Mouse (Mus musculus): ENCODE results near the gene Igsf8.

The Igsf8 gene

DNA sequence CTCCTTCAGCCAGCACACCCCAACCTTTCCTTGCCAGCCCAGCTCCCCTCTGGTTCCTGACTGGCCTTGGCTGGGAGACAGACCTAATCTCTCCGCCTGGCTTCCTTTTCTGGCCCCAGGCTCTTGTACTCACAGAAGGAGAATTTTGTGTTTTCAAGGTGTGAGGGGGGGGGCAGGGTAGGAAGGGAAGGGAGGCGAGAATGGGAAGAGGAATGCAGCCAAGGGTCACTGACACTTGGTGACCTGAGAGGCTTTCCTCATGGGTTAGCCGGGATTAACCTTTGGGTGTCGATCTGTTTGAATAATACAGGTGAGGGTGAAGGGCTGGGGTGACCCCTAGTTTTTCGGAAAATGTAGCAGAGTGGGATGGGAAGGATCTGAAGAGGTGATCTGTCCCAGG is 12.7 kb downstream of the Igsf8 start:
- peak; percentile 34 to 64 for DNase-seq

DNA sequence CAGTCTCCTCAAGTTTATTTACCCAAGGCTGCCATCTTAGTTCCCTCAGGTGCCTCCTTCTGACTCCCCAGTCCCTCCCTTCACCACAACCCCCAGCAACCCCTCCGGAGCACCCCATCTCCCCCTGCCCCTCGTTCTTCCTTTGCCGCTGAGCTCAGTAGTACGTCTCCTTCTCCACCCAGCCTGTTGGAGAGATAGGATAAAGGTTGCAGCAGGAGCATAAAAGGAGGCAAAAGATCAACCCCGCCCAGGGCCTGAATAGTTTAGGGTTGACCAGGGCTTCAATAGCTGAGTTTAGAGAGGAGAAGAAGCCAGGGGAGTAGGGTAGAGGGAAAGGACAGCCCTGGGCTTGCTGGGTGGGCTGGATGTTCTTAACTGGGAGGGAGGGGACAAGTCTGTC is 13.1 kb downstream of the Igsf8 start:
- DNase-seq: no peak

DNA sequence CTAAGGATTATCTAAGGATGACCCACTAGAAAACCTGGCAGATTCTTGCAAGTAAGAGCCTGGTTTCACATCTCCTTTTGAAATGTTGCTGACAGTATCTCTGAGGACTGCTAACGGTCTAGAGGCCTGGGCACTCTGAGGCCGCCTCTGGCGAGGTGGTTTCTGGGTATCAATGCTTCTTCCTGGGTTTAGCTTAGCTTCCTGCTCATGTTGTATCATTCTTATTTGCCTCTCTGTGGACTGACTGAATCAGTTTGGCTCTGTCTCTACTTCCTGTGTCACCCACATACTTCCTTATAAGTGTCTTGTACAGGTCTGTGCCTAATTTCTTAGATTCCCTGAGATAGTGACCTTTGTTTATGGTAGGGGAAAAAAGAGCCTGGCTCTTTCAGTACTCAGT is 15.7 kb downstream of the Igsf8 start:
- no peak for DNase-seq

DNA sequence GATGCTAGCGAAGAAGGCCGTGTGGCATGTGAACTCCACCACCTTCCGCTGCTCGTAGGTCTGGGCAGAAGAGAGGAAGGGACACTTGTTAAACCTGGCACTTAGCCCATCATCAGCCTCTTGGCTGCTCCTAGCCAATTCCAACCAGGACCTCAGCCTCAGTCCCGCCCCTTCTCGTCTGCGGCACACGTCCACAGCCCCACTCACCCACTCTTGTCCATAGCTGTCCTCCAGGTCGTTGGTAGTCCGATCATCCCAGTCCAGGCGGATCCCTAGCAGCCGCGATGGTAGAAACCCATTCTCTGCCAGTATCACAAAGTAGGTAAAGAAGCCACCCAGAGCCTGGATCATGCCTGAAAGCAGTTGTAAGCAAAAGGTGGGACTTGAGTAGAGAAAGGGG is 16.9 kb downstream of the Igsf8 start:
- no peak for DNase-seq

DNA sequence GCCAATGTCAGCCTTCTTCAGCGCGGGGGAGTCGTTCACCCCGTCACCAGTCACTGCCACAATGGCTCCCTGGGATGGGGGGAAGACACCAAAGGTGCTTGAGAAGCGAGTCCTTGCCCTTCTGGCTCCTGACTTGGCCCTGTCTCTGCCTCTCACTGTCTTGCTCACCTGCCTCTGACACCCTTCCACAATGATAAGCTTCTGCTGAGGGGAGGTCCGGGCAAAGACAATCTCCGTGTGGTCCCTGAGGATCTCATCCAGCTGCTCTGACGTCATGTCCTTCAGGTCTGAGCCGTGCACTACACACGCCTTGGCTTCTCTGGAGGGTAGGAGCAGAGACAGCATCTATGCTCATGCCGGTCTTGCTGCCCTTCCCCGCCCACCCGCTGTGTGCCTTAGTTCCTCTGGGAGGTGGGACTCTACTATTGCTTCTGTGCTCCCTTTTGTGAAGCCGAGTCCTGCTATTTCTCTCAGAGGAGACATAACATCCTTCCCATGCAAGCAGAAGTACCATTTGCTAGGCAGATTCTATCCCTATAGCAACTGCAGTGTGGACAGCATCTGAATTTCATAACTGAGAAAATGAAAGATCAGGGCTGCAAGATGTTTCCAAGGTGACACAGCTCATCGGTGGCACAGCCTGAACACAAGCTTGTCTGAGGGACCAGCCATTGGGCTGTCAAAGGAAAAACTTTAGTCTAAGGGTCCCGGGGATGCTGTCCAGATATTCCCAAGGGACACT is 18.5 kb downstream of the Igsf8 start:
- DNase-seq: no peak

DNA sequence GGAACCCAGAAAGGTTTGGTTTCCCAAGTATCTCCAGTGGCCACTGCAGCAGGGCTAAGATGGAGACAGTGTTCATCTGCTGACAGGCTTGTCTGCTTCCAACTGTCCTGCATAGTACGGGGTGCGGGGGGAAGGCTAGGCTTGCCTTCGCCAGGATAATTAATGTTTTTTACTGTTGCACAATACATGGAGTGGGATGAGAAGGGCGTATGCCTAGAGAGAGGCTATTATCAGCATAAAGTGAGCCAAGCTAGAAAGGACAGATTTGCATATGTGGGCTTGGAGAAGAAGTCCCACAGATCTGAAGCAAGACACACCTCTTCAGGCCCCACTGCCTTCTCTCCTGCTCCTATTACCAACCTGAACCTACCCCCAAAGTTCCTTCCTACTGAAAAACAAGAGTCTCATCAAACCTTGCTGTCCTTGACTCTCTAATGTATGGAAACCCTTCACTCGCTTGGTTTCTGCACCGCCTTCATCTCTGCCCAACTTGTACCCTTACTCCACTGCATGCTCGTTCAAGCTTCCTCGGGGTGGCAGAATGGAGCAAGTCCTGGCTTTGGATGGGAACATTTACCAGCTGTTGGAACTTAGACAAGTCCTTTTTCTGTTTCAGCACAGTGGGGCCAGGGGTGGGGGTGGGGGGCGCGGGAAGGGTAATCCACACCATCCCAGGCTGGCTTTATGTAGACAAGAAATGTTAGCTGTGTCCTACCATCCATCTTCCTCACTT is 20.2 kb downstream of the Igsf8 start:
- DNase-seq: no peak

DNA sequence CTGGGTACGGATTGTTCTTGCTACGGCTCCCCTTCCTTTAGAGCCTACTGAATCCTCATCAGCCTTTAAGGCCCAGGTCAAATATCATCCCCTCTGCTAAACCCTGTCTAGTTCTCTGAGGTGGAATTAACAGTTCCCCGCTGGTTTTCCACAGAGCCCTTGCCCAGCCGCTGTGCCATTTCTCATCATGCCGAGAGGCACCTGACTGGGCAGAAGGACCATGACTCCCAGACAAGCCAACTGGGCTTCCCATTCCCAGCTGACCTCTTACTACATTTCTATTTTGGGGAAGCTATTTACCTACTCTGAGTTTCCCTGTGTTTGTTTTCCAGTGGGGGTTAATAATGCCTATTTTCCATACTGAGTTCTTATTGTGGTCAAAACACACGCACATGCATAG is 21.6 kb downstream of the Igsf8 start:
- DNase-seq: no peak

DNA sequence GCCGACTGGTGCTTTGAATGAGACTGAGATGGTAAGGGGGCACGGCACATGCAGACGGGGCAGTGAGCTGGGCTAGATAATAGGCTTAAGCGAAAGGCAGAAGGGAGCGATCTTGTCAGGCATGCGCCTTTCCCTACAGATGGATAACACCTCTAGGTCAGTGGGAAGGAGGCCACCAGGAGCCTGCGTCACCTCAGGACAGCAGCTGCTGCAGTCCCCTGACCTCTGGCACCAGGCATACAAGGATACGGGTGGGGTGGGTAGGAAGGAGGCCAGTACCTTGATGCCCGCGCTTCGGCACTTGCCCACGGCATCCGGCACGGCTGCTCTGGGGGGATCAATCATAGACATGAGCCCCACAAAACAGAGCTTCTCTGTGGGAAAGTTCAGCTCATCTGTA is 22.8 kb downstream of the Igsf8 start:
- no peak for DNase-seq

DNA sequence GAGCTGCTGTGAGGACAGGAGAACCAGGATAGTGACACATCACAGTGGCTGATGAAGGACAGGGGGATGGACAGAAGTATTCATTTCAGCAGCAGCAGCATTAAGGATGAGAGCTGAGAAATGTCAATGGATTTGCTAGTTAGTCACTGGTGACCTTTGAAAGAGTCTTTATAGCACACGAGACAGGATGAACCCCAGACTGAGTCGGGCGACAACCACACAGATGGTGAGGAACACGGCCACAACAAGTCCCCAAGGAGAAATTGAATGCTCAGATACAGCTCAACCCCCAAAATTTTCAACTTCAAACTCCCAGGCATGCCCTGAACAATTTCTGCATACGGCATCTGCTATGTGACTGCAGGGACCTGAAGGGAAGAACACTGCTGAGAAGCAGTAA is 25.3 kb downstream of the Igsf8 start:
- DNase-seq: no peak

DNA sequence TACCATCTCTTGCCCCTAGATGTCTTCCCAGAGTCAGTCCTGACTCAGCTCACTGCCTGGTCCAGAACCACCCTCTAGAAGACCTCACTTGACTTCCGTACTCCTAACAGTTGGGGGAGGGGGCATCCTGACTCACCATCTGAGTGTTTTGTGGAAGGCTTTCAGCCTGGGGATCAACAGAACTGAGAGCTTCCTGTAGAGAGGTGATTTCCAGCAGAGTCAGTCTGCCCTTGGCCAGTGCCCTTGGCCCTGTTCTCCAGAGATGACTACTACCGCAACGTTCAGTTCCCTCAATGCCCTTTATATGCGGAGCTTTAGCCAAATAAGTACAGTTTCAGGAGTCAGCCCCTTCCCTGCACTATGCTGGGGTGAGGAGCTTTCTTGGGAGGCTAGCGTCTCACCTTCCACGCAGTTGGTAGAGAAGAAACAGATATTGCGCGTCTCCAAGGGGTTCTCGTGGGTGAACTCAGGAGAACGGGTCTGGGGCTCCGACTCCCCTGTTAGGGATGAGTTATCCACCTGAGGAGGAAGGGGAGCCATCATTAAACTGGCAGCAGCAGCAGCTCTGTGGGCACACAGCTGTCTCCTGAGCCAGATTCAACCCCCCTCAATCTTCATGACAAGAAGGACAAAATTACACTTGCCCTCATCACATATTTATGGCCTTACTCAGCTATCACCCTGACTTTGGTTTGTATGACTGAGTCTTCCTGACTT is 27.6 kb downstream of the Igsf8 start:
- DNase-seq: no peak

DNA sequence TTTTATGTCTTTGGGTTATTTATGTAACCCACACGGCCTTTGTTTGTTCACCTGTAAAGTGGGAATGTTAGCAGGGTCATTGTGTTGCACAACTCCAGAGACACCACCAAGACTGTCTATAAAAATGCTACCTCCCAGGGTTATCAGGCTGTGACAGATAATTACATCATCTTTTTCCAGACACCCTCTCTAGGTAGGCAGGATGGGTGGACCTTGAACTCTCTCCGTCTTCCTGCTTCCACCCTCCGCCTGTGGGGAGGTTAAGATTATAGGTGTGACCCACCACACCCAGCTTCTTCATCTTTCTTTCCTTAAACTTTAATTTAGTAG is 28.1 kb downstream of the Igsf8 start:
- DNase-seq: no peak

DNA sequence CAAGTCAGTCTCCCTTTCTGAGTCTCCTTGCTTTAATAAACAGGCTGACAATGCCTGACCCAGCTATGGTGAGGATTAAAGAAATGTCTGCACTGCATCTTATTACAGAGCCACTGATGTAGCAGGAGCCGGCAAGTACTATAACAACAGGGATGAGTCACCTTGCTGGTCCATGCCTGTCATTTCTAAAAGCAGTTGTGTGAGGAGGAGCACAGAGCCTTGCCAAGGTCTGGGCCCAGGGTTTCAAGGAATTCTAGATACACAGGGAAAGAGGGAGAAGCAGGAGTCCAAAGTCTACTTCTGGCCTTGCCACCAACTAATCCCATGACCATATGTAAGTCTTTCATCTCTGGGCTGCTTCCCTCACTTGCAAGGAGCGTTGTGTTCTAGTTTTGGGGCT is 31.4 kb downstream of the Igsf8 start:
- DNase-seq: peak in 1 of 2 experiments; percentile 22

DNA sequence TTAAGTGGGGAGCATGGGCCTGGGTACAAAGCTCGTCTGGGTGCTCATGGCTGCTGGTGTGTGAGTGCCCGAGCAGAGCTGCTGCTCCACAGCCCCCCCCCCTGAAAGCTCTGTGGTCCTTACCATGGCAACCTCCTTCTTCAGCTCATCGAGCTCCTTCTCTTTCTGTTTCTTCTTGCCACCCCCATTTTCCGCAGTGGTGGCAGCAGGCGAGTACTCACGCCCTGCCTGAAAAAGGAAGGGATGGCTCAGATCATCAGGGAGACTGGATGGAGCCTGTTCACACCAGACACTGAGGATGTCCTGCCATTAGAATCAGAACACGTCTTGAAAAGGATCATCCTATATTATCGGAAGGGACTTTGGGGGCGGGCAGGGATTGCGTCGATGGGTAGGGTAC is 32.0 kb downstream of the Igsf8 start:
- no peak for DNase-seq

DNA sequence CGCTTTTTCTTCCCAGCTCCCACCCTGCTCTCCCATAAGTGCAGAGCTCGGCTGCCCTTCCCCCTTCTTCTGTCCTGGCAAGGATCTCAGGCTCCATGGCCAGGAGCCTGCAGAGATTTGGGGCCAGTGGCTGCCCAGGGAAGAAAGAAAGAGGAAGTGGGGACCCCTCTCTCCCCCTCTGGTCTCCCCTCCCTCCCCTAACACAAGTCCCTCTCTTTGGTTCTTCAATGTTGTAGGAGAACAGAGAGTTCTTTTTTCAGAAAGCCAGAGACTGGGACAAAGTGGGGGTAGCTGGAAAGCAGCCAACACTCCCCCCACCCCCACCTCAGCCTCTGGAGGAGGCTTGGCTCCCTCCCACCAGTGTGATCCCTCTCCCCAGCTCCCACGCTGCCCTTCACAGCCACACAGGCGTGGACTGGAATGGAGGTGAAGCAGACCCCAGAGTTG is 34.3 kb downstream of the Igsf8 start:
- DNase-seq: peak in 1 of 2 experiments; percentile 29

DNA sequence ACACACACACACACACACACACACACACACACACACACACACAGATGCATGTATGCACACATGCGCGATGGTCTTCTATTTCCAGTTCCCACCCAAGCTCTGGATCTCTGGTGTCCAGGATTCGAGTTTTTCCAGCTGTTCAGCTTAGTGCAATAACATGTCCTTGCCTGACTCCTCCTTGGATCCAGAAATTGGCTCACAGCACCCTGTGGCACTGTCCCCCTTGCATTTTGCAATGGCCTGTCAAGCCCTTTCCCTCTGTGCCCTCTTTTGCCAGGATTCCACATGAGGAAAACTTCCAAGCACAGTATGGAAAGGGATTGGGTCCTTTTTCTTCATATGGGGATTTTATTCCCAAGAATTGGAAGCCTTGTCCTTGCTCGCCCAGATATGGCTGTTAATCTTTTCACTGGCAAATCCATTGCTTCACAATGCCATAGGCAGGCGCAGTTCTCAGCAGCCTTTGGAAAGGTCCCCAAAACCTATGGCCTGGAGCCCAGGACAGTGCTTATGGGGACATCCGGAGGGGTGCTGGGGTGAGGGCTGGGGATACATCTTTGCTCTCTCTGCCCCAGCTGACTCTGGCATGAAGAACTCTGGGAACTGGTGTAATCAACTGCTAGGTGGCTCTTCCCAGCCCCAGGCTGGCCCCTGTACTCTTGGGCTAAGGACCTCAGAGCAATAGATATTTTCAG is 35.5 kb downstream of the Igsf8 start:
- no peak for DNase-seq

DNA sequence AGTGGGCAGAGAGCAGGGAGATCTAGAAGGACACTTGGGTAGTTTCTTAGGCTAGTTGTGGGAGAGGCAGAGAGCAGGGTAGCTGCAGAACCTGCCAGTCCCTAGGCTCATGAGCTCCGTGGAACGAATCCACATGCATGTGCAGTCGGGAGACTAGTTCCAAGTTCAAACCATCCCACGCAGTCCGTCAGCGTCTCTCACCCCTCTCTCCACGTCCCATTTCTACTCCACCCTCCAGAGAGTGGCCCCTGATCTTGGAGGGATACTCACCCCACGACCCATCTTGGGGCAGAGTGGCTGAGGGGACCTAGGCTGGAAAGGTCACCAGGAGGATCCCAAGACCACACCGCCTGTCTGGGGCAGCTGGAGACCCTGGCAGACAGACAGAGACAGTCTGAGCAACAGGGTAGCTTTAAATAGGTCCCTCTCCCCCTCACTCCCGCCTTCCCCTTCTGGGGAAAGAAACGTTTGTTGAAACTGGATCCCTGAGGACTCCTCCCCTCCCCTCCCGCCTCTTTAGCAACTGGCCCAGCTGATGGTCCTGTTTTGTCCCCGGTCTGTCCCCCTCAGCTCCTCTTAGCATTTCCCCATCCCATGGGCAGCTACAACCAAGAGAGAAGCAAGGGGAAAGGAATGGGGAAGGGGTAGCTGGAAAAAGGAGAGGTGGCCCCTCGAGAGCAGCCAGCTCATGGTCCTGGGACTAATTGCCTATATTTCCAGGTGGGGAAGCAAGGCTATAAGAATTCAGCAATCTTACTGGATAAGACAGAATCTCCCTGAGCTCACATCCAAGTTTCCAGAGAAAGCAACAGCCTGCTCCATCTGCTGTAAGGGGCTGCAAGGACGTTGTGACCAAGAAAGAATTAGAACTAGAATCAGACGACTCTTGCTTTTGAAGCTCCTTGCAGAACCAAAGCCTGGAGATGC is 36.4 kb downstream of the Igsf8 start, which contains the start of gene Atp1a2:
Gene Atp1a2, minus strand, starts transcription at position 454 of the 927 bp plus-strand sequence.
- no peak for DNase-seq

DNA sequence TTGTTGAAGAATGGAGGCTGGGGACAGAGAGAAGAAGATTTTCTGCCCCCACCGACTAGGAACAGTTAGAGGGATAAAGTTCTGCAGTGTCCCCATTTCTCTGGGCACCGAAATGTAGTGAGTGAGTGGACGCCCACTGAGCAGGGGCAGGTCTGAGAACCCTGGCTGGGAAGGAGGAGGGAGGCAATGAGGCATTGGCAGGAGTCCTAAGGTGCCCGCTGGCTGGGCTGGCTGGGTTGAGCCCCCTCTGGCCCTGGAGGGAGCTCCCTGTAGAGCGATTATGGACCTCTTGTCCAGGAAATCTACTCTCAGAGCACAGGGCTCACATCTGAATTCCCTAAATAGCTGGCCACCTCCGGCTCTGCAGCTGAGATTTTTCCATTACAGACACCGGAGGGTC is 38.1 kb downstream of the Igsf8 start:
- DNase-seq: no peak

DNA sequence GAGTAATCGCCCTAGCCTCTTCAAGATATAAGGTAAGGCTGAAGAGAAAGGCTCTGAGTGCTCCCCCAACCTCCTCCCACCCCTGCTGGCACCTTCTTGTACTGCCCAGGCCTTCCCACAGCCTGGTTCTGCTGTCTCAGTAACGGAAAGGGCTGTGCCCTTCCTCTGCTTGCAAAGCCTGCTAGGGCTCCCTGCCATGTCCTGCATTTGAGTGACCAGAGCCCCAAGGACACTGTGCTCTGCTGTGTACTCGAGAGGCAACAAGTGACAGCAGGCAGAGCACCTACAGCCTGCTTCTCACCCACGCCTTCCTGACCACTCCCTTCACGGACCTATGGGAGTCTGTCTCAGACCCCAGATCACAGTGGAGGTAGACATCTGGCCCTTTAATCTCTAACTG is 38.8 kb downstream of the Igsf8 start:
- peak; percentile 24 to 65 for DNase-seq

DNA sequence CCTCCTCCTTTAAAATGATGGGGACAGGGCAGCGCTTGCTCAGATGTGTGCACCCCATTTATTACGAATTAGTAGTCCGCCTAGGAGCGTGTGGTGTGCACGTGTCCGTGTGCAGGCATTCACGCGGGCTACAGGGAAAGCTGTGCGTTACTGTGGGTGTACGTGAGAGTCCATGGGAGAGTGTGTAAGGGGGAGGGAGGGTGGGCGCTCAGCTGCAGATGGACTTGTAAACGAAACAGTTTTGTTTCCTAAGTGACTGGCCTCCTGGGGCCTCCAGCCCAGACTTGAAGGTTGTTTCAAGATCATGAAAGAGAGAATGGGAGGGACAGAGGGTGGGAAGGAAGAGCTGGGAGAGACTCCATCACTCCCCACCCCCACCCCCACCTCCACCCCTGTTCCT is 39.7 kb downstream of the Igsf8 start:
- no peak for DNase-seq

DNA sequence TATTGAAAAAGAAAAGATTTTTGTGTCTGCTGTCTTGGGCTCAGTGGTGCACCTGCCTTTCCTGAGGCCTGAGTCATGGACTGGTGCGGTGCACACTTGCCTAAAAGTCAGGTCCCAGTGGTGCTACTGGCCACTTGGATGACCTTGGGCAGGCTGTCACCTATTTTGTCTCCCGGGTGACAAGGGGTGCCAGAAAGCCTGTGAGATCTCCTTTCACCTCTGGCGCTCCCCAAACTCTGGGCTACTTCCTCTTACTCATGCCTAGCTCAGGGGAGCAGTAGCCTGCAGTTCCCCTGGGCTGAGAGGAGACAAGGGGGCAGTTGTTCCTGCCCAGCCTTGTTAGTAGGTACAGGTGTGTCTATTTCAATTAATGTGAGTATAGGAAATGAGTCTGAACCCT is 40.9 kb downstream of the Igsf8 start:
- no peak for DNase-seq

DNA sequence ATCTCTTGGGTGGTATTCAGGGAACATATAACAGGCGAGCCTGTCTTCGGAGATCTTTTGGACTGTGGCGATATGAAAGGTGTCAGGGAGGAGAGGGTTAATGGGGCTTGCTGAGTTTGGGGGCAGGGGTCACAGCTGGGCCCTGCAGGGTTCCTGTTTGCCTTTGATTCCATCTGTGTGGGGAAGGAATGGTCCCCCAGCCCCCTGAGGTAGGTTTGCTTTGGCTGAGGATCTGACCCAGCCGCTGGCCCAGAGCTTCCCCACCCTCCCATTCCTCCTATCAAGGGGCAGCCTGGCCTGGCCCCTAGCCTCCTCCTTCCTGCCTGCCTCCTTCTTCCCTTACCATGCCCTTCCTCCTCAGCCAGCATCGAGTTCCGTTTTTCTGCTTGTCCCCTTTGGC is 41.4 kb downstream of the Igsf8 start:
- no peak for DNase-seq

DNA sequence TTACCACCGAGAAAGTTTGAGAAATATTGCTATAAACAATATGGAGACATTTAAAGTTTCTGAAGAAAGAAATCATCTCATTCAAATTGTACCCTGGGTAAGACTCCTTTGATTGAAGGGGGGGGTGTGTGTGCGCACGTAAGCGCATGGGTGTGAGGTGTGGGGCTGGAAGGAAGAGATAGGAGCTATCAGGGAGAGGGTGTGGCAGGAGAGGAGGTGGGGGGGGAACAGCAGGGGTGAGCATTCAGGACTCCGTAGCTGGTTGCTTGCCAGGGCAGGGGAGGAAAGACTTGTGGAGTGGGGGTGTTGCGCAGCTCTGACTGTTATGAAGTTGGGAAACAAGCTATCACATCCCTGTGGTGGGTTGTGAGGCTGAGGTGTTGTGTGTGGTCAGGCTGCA is 43.0 kb downstream of the Igsf8 start:
- DNase-seq: no peak
